Mouse (Mus musculus) forebrain, embryonic 10.5 days (tissue): ENCODE measurements around the gene Hoxd11. TPM values are rescaled to one million over a fixed set of nuclear protein-coding genes. Genes with fewer than 3 reads are reported as not detected.

Experiments used
- DNase-seq: peaks from one replicate; pipeline ENCODE4 v3.0.0-alpha.2; 2017; ENCODE audit warnings: low spot score; ENCODE audit errors: extremely low spot score
- H3K27ac ChIP-seq: fragments of 300-500 bp; sonication (generic); 2 replicates; pipeline ENCODE4 v1.5.1; 2016; ENCODE audit warnings: mild to moderate bottlenecking
- H3K27me3 ChIP-seq: fragments of 300-500 bp; sonication (generic); 2 replicates; pipeline ENCODE4 v1.6.1; 2016; ENCODE audit warnings: mild to moderate bottlenecking; ENCODE audit not compliant: poor library complexity, severe bottlenecking
- H3K36me3 ChIP-seq: fragments of 300-500 bp; sonication (generic); replicated peaks from 2 replicates; pipeline ENCODE4 v1.6.1; 2016; ENCODE audit warnings: mild to moderate bottlenecking, moderate library complexity
- H3K4me1 ChIP-seq: fragments of 300-500 bp; sonication (generic); 2 replicates; pipeline ENCODE4 v1.6.1; 2016
- H3K4me3 ChIP-seq: fragments of 300-500 bp; sonication (generic); 2 replicates; pipeline ENCODE4 v1.5.1; 2016; ENCODE audit warnings: mild to moderate bottlenecking, moderate library complexity
- H3K9me3 ChIP-seq: fragments of 300-500 bp; sonication (generic); 2 replicates; pipeline ENCODE4 v1.6.1; 2016; ENCODE audit warnings: mild to moderate bottlenecking, moderate library complexity
- WGBS: fragments of 180-500 bp; shearing (Covaris S2); methylation state at CpG from one replicate; pipeline ENCODE4 v1.1.7; 2016; 5-methylcytosine and 5-hydroxymethylcytosine counted together
- polyA plus RNA-seq: library from polyadenylated mRNA; unstranded; fragments of >200 nt; fragmentation: Nextera tagmentation; extraction: Ambion mirVana; gene quantifications from 2 replicates; pipeline ENCODE4 v1.2.1, GENCODE M21; 2016

Hoxd11 gene
- polyA plus RNA-seq, 1 experiment from 2014 or later, result not detected

DNA sequence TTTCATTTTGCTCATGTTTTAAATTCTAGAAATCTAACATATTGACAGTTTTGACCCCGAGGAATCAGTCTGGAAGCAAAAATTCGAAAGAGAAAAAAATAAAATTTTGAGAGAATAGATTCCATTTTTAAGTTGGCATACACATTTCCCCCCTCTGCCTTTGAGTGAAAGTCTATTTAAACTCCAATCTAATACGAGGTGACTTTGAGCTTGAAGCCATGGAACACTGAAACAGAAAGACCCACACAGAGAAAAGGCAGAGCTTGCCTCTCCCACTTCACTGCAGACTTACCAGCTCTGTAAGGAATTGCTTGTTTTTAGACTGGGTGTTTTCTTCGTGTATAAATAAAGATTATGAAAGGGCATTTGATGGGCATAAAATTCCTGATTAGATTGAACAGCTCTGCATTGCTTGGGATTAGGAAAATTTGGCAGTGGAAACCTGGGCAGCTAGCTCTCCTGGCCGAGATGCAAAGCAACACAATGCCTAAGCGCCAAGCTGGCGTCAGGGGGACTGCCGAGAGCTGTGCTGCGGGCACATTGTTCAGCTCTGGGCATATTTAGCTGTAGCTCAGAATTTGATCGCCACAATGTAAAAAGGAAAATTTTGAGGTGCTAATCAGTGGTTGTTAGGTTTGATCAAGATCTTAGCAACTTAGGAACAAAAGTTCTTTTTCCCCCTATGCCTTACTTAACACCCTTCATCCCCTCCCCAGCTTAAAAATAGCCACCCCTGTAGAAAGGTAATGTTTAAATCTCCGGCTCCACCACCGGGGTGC is 9.6 kb downstream of the Hoxd11 start:
- no peak for DNase-seq
- Histone ChIP-seq H3K4me1 (peaks cover 8% of the 10 kb centered on the region), H3K27ac (no peak overlapping the region), H3K36me3 (no peaks in the 10 kb centered on the region), H3K27me3 (peaks cover 100% of the 10 kb centered on the region), H3K4me3 (no peak overlapping the region), H3K9me3 (no peaks in the 10 kb centered on the region)
- 4% methylated on average over 12 of the region's 12 CpGs for WGBS

DNA sequence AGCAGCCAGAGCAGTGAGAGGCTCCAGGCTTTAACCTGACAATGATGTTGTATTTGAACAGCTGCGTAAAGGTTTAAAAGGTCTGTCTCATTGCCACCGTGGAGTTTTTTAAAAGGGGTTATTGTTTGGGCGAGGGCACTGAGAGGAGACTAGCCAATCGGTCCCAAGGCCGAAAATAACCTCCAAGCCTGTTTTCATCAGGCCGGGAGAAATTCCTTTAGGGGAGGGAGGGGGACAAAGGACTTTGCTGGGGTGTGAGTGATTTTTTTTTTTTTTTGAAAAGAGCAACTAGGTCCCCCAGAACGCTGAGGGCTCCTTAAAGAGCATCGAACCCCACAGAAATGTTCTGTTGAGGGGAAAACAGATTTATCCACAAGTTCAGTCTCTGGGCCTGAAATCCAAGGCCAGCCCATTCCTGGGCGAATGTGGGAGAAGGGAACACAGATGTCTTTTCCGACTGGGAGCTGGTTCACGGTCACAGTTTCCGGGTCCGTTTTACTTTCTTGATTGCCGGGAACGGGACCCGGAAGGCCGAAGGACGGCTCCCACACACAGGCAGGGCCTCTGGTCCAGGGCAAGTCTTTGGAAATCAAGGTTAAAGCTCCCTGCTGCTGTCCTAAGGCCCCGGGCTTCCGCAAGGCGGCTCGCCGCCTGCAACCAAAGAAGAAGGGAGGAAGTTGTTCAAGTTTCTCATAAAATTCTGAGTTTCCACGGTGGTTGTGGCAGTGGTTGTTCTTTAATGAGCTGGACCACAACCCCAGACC is 10.4 kb downstream of the Hoxd11 start:
- no peak for DNase-seq
- Histone ChIP-seq H3K27me3 (peaks cover 100% of the 10 kb centered on the region), H3K9me3 (no peaks in the 10 kb centered on the region), H3K4me1 (peaks cover 8% of the 10 kb centered on the region), H3K4me3 (no peak overlapping the region), H3K36me3 (no peaks in the 10 kb centered on the region), H3K27ac (no peak overlapping the region)
- 2% methylated on average over 24 of the region's 24 CpGs for WGBS

DNA sequence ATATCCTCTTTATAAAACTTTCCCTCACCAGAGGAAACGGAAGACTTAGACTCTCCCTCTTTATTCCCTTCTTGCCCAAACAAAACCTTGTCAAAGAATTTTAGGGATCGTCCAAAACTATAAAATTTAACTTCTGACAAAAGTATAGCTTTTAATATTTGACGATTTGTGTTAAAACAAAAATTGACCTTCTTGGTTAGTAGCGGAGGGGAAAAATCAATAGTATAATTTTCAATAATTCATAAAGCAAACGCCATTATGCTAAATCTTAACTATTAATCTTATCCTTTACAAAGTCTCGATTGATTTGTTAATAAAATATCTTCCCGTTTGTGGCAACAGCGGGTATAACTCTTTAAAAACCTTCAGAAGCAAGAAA is 11.0 kb downstream of the Hoxd11 start:
- no peak overlapping the region for H3K4me3 ChIP-seq
- H3K27ac ChIP-seq, result no peak overlapping the region
- DNase-seq, result no peak
- WGBS, result 8% methylated on average over 8 of the region's 8 CpGs
- H3K4me1 ChIP-seq, result peaks cover 8% of the 10 kb centered on the region
- no peaks in the 10 kb centered on the region for H3K36me3 ChIP-seq
- H3K27me3 ChIP-seq, result peaks cover 100% of the 10 kb centered on the region
- no peaks in the 10 kb centered on the region for H3K9me3 ChIP-seq

DNA sequence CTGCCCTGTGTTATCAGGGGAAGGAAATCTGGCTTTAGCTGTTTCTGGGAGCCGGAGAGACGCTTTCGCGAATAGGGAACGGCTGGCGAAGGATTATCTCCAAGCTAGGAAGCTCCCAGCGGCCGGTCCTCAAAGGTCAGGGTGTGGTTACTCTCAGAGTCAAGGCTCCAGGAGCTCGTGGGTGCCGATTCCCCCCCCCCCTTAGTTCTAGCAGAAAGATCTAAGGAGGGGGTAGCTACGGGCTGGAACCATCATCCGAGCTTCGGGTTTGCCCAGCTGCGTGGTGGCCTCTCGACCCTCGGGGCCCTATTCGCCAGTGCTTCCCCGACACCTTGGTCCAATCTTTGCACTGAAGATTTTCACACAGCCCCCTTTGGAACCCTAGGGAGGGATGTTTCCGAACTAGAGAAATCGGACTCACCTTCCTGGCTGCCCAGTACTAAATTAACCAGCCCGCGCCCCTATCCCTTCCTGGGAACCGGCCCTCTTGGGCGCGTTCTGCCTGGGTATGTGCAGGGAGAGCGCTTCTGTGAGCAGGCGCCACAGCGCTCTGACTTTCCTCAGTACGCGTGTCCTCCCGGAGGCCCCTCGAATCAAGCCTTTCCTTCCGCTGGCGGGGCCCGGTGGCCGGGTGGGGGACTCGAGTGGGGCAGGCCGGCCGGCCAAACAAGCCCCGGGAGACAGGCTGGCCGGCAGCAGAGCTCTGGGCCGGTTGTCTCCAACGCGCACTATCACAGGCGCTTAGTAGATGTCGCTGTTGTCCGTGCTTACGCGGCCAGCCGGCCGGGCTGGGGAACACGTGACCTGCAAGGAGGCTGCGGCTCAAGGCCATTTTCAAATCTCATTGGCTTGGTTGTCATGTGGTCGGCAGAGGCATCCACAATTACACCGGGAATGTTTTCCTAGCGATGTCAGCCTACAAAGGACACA is 11.9 kb downstream of the Hoxd11 start, which contains the start of gene Hoxd10:
Gene Hoxd10 (plus strand): TSS at position 903 of the 930 bp plus-strand sequence.
- Histone ChIP-seq H3K4me1 (peaks cover 8% of the 10 kb centered on the region), H3K9me3 (no peaks in the 10 kb centered on the region), H3K36me3 (no peaks in the 10 kb centered on the region), H3K27ac (no peak within 1 kb of the TSS), H3K27me3 (peaks cover 100% of the 10 kb centered on the region), H3K4me3 (peak within 1 kb of the TSS; percentile 11; the same call in 1 of the 2 replicates)
- DNase-seq, result peak; percentile 83
- under 1% methylated on average over 56 of the region's 56 CpGs for WGBS

DNA sequence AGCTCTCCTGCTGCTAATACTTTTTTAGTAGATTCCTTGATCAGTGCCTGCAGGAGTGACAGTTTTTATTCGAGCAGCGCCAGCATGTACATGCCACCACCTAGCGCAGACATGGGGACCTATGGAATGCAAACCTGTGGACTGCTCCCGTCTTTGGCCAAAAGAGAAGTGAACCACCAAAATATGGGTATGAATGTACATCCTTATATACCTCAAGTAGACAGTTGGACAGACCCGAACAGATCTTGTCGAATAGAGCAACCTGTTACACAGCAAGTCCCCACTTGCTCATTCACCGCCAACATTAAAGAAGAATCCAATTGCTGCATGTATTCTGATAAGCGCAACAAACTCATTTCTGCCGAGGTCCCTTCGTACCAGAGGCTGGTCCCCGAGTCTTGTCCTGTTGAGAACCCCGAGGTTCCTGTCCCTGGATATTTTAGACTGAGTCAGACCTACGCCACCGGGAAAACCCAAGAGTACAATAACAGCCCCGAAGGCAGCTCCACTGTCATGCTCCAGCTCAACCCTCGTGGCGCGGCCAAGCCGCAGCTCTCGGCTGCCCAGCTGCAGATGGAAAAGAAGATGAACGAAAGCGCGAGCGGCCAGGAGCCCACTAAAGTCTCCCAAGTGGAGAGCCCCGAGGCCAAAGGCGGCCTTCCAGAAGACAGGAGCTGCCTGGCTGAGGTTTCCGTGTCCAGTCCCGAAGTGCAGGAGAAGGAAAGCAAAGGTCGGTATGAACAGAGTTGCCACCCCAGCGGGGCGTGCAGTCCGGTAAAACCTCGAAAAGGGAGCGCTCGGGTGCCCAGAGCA is 12.8 kb downstream of the Hoxd11 start:
- Histone ChIP-seq H3K4me1 (peaks cover 8% of the 10 kb centered on the region), H3K9me3 (no peaks in the 10 kb centered on the region), H3K4me3 (no peak overlapping the region), H3K27ac (no peak overlapping the region), H3K36me3 (no peaks in the 10 kb centered on the region), H3K27me3 (peaks cover 100% of the 10 kb centered on the region)
- no peak for DNase-seq
- WGBS, result 4% methylated on average over 35 of the region's 35 CpGs

DNA sequence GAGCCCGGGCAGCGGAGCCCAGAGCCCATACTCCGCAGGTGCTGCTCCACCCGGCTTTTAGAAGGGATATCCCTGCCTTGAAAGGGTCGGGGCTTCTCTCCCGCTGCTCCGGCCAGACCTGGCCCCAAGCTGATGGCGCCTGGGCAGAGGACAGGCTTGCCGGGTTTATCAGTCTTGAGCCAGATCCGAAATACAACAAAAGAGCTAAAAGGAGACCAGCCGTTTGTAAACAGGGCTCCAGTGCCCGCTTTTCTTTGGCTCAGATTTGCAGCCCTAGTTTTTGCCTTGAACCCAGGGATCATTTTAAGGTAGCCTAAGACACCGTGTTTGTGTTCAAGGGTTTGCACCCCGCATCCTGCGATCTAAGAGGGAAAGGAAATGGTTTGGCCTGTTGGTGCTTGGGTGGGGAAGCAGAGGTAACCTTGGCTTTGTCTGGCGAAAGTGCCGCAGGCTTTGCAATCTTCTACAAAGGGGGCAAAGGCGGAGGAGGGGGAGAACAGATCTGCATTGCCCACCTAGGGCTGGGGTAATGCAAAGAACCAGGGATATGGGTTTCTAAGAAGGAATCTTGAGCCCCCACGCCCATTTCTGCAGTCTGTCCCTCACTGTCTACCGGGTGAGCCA is 13.6 kb downstream of the Hoxd11 start:
- peaks cover 100% of the 10 kb centered on the region for H3K27me3 ChIP-seq
- no peaks in the 10 kb centered on the region for H3K9me3 ChIP-seq
- WGBS, result 1% methylated on average over 20 of the region's 20 CpGs
- DNase-seq, result no peak
- H3K4me1 ChIP-seq, result peaks cover 14% of the 10 kb centered on the region
- no peak overlapping the region for H3K27ac ChIP-seq
- no peaks in the 10 kb centered on the region for H3K36me3 ChIP-seq
- H3K4me3 ChIP-seq, result no peak overlapping the region

DNA sequence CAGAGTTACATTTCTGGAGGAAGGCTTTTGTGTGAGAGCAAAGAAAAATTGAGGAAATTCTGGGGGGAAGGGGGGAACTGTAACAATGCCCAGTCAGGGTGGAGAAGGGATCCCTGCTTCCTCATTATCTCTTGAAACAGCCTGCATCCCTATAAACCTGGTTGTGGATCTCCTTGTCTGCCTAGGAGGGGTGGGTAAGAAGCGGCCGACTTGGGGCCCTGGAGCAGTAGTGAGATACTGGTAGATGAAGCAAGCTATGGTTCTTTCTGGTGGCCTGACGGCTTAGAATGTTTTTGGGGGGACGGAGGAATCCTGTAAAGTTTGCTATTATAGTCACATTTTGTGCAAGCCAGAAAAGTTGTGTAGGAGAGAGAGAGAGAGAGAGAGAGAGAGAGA is 14.1 kb downstream of the Hoxd11 start:
- Histone ChIP-seq H3K9me3 (no peaks in the 10 kb centered on the region), H3K4me1 (peaks cover 19% of the 10 kb centered on the region), H3K36me3 (no peaks in the 10 kb centered on the region), H3K4me3 (no peak overlapping the region), H3K27me3 (peaks cover 100% of the 10 kb centered on the region), H3K27ac (no peak overlapping the region)
- no peak for DNase-seq
- whole genome bisulfite sequencing, result 5% methylated on average over 4 of the region's 4 CpGs

DNA sequence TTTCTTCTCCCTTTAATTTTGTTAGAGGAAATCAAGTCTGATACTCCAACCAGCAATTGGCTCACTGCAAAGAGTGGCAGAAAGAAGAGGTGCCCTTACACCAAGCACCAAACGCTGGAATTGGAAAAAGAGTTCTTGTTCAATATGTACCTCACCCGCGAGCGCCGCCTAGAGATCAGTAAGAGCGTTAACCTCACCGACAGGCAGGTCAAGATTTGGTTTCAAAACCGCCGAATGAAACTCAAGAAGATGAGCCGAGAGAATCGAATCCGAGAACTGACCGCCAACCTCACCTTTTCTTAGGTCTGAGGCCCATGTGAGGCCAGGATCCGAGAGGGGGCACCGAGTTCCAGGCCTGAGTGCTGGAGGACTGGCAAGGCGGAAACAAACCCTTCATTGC is 14.7 kb downstream of the Hoxd11 start:
- Histone ChIP-seq H3K27ac (no peak overlapping the region), H3K4me1 (peaks cover 22% of the 10 kb centered on the region), H3K27me3 (peaks cover 100% of the 10 kb centered on the region), H3K4me3 (no peak overlapping the region), H3K36me3 (no peaks in the 10 kb centered on the region), H3K9me3 (no peaks in the 10 kb centered on the region)
- 2% methylated on average over 16 of the region's 16 CpGs for WGBS
- peak; percentile 57 for DNase-seq

DNA sequence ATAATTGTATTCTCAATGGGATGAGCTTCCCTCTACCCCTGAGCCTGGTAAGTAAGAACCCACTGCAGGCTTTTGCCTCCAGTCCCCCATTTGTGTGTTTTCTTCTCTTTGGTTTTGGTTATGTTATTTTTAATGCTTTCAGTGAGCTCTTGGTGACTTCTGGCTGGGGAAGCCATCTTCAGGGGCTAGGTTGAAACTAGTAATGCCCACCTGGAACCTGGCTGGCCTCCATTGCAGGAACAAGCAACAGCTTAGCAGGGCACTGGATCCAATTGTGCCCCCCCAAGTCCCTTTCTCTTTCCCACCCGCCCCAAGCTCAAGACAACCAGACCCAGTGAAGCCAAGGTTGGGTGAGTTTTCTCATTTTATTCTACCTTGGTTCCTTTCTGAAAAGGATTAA is 16.0 kb downstream of the Hoxd11 start:
- no peak overlapping the region for H3K27ac ChIP-seq
- 0% methylated on average over 1 of the region's 1 CpGs for WGBS

DNA sequence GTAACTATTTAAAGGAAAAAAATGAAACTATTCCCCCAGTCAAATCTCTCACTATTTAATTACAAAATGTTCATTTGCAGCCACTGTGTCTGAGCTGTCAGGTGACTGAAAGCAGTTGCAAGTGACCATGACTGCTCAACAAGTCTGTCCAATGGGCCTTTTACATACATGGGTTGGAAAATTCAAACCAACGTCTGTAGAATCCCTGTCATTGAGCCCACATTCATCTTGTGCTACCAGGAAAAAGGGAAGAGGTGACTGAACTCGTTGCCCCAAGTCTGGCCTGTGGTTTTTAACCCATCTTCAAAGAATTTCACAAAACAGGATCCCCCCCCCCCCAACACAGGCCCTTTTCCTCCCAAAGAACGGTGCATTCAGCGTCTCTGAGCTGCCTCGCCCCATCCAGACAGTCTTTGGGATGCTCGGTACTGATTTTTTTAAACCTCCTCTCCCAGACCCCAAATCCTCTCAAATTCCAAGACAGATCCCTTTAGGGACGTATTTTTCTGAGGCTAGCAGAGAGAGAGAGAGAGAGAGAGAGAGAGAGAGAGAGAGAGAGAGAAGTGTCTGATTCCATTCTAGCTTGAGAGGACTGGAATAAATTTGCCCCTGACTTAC is 16.6 kb downstream of the Hoxd11 start:
- Histone ChIP-seq H3K9me3 (no peaks in the 10 kb centered on the region), H3K36me3 (no peaks in the 10 kb centered on the region), H3K4me3 (no peak overlapping the region), H3K27me3 (peaks cover 100% of the 10 kb centered on the region), H3K27ac (no peak overlapping the region), H3K4me1 (peaks cover 21% of the 10 kb centered on the region)
- 4% methylated on average over 7 of the region's 7 CpGs for WGBS
- peak; percentile 24 for DNase-seq

More for the DNA sequence above, 16.0 kb downstream of the Hoxd11 start:
- no peaks in the 10 kb centered on the region for H3K9me3 ChIP-seq
- peaks cover 22% of the 10 kb centered on the region for H3K4me1 ChIP-seq
- no peaks in the 10 kb centered on the region for H3K36me3 ChIP-seq
- H3K27me3 ChIP-seq, result peaks cover 100% of the 10 kb centered on the region
- no peak overlapping the region for H3K4me3 ChIP-seq
- DNase-seq, result peak; percentile 24
